Mouse (Mus musculus): ENCODE measurements around the gene Ispd. TPM values are rescaled to one million over a fixed set of nuclear protein-coding genes. Genes with fewer than 3 reads are reported as not detected.

Gene Ispd
- polyA plus RNA-seq, 1 experiment from 2014 or later = 12.7 TPM

- ATAC-seq (ENCODE audit: insufficient number of reproducible peaks, insufficient read depth, low FRiP score, low TSS enrichment, low read depth) = peak; percentile 15; the same call in 1 of the 2 replicates
- H3K9me3 ChIP-seq = no peaks in the 10 kb centered on the region
- H3K4me2 ChIP-seq = no peak overlapping the region
- H3K4me3 ChIP-seq = no peak overlapping the region
- H3K4me1 ChIP-seq = no peaks in the 10 kb centered on the region
- WGBS = 90% methylated on average over 4 of the region's 4 CpGs
- no peak overlapping the region for H3K27ac ChIP-seq
- no peaks in the 10 kb centered on the region for H3K36me3 ChIP-seq
- no peak overlapping the region for H3K9ac ChIP-seq
- no peaks in the 10 kb centered on the region for H3K27me3 ChIP-seq
Observed at GRCm38 (mm10) chr12:36678220-36678619, 297.0 kb downstream of the Ispd start.

- H3K4me1 ChIP-seq = no peaks in the 10 kb centered on the region
- ATAC-seq (ENCODE audit: insufficient number of reproducible peaks, insufficient read depth, low FRiP score, low TSS enrichment, low read depth) = no peak
- H3K9ac ChIP-seq = no peak overlapping the region
- H3K27me3 ChIP-seq = no peaks in the 10 kb centered on the region
- H3K9me3 ChIP-seq = no peaks in the 10 kb centered on the region
- H3K4me3 ChIP-seq = no peak overlapping the region
- H3K27ac ChIP-seq = no peak overlapping the region
- H3K4me2 ChIP-seq = no peak overlapping the region
- H3K36me3 ChIP-seq = no peaks in the 10 kb centered on the region
- 88% methylated on average over 2 of the region's 2 CpGs for WGBS
Observed at GRCm38 (mm10) chr12:36680883-36681505, 299.7 kb downstream of the Ispd start.

- WGBS = 78% methylated on average over 6 of the region's 6 CpGs
- H3K27ac ChIP-seq = no peak overlapping the region
- H3K4me2 ChIP-seq = no peak overlapping the region
- H3K4me1 ChIP-seq = no peaks in the 10 kb centered on the region
- no peaks in the 10 kb centered on the region for H3K27me3 ChIP-seq
- H3K36me3 ChIP-seq = no peaks in the 10 kb centered on the region
- ATAC-seq (ENCODE audit: insufficient number of reproducible peaks, insufficient read depth, low FRiP score, low TSS enrichment, low read depth) = no peak
- H3K9ac ChIP-seq = no peak overlapping the region
- H3K4me3 ChIP-seq = no peak overlapping the region
- H3K9me3 ChIP-seq = no peaks in the 10 kb centered on the region
Observed at GRCm38 (mm10) chr12:36681779-36682178, 300.5 kb downstream of the Ispd start.

GRCm38 (mm10) chr12:36694072-36694471 lies 312.8 kb downstream of the Ispd start:
- WGBS = 56% methylated on average over 2 of the region's 2 CpGs
- H3K9ac ChIP-seq = no peak overlapping the region

GRCm38 (mm10) chr12:36704380-36704779 lies 323.1 kb downstream of the Ispd start:
- Histone ChIP-seq H3K9me3 (no peaks in the 10 kb centered on the region), H3K27ac (no peak overlapping the region), H3K36me3 (no peaks in the 10 kb centered on the region), H3K27me3 (no peaks in the 10 kb centered on the region), H3K9ac (no peak overlapping the region), H3K4me3 (no peak overlapping the region), H3K4me2 (no peak overlapping the region), H3K4me1 (no peaks in the 10 kb centered on the region)
- no peak for ATAC-seq (ENCODE audit: insufficient number of reproducible peaks, insufficient read depth, low FRiP score, low TSS enrichment, low read depth)
- WGBS = 39% methylated on average over 1 of the region's 1 CpGs

More at GRCm38 (mm10) chr12:36694072-36694471, 312.8 kb downstream of the Ispd start:
- no peaks in the 10 kb centered on the region for H3K27me3 ChIP-seq
- H3K4me3 ChIP-seq = no peak overlapping the region
- no peaks in the 10 kb centered on the region for H3K9me3 ChIP-seq
- H3K27ac ChIP-seq = no peak overlapping the region
- no peak overlapping the region for H3K4me2 ChIP-seq
- no peak for ATAC-seq (ENCODE audit: insufficient number of reproducible peaks, insufficient read depth, low FRiP score, low TSS enrichment, low read depth)
- no peaks in the 10 kb centered on the region for H3K36me3 ChIP-seq
- H3K4me1 ChIP-seq = no peaks in the 10 kb centered on the region

GRCm38 (mm10) chr12:36708810-36709209 lies 327.6 kb downstream of the Ispd start:
- Histone ChIP-seq H3K4me1 (0 out of 2 replicates have a peak, but pooled peaks cover 2% of the 10 kb centered on the region), H3K9ac (no peak overlapping the region), H3K27ac (no peak overlapping the region), H3K4me3 (no peak overlapping the region), H3K4me2 (no peak overlapping the region), H3K9me3 (no peaks in the 10 kb centered on the region), H3K27me3 (no peaks in the 10 kb centered on the region), H3K36me3 (no peaks in the 10 kb centered on the region)
- no peak for ATAC-seq (ENCODE audit: insufficient number of reproducible peaks, insufficient read depth, low FRiP score, low TSS enrichment, low read depth)
- 62% methylated on average over 1 of the region's 1 CpGs for WGBS

- no peak for ATAC-seq (ENCODE audit: insufficient number of reproducible peaks, insufficient read depth, low FRiP score, low TSS enrichment, low read depth)
- 0 out of 2 replicates have a peak overlapping the region, but pooled peaks have one; percentile 27 for H3K9ac ChIP-seq
- 16% methylated on average over 17 of the region's 17 CpGs for WGBS
Observed at GRCm38 (mm10) chr12:36713866-36714662, 332.8 kb downstream of the Ispd start.

GRCm38 (mm10) chr12:36717526-36717925 lies 336.3 kb downstream of the Ispd start:
- ATAC-seq (ENCODE audit: insufficient number of reproducible peaks, insufficient read depth, low FRiP score, low TSS enrichment, low read depth) = no peak
- Histone ChIP-seq H3K9me3 (no peaks in the 10 kb centered on the region), H3K4me3 (no peak overlapping the region), H3K4me1 (peaks cover 17% of the 10 kb centered on the region), H3K27ac (no peak overlapping the region), H3K4me2 (no peak overlapping the region), H3K27me3 (0 out of 2 replicates have a peak, but pooled peaks cover 5% of the 10 kb centered on the region), H3K36me3 (no peaks in the 10 kb centered on the region), H3K9ac (no peak overlapping the region)
- 33% methylated on average over 5 of the region's 5 CpGs for WGBS

More at GRCm38 (mm10) chr12:36713866-36714662, 332.8 kb downstream of the Ispd start:
- peaks cover 13% of the 10 kb centered on the region; the same call in 1 of the 2 replicates for H3K4me1 ChIP-seq
- peak overlapping the region; percentile 27 for H3K4me3 ChIP-seq
- H3K27ac ChIP-seq = no peak overlapping the region
- H3K4me2 ChIP-seq = peak overlapping the region; percentile 57
- H3K9me3 ChIP-seq = no peaks in the 10 kb centered on the region
- no peaks in the 10 kb centered on the region for H3K36me3 ChIP-seq
- 0 out of 2 replicates have a peak, but pooled peaks cover 5% of the 10 kb centered on the region for H3K27me3 ChIP-seq

- Histone ChIP-seq H3K9me3 (no peaks in the 10 kb centered on the region), H3K4me1 (peaks cover 17% of the 10 kb centered on the region), H3K4me2 (no peak overlapping the region)
Observed at GRCm38 (mm10) chr12:36718417-36718816, 337.2 kb downstream of the Ispd start.

GRCm38 (mm10) chr12:36719074-36719473 lies 337.8 kb downstream of the Ispd start:
- 28% methylated on average over 3 of the region's 3 CpGs for WGBS
- Histone ChIP-seq H3K4me3 (no peak overlapping the region), H3K36me3 (no peaks in the 10 kb centered on the region), H3K9ac (no peak overlapping the region), H3K27ac (no peak overlapping the region), H3K27me3 (0 out of 2 replicates have a peak, but pooled peaks cover 5% of the 10 kb centered on the region), H3K4me1 (peaks cover 14% of the 10 kb centered on the region), H3K4me2 (no peak overlapping the region), H3K9me3 (no peaks in the 10 kb centered on the region)
- ATAC-seq (ENCODE audit: insufficient number of reproducible peaks, insufficient read depth, low FRiP score, low TSS enrichment, low read depth) = no peak

More at GRCm38 (mm10) chr12:36718417-36718816, 337.2 kb downstream of the Ispd start:
- no peaks in the 10 kb centered on the region for H3K36me3 ChIP-seq
- WGBS = 56% methylated on average over 2 of the region's 2 CpGs
- H3K4me3 ChIP-seq = no peak overlapping the region
- no peak for ATAC-seq (ENCODE audit: insufficient number of reproducible peaks, insufficient read depth, low FRiP score, low TSS enrichment, low read depth)
- no peak overlapping the region for H3K9ac ChIP-seq
- H3K27me3 ChIP-seq = 0 out of 2 replicates have a peak, but pooled peaks cover 5% of the 10 kb centered on the region
- H3K27ac ChIP-seq = no peak overlapping the region

GRCm38 (mm10) chr12:36720779-36721178 lies 339.5 kb downstream of the Ispd start:
- H3K4me1 ChIP-seq = peaks cover 14% of the 10 kb centered on the region
- WGBS = 41% methylated on average over 3 of the region's 3 CpGs
- 0 out of 2 replicates have a peak, but pooled peaks cover 5% of the 10 kb centered on the region for H3K27me3 ChIP-seq
- H3K36me3 ChIP-seq = no peaks in the 10 kb centered on the region
- H3K4me2 ChIP-seq = no peak overlapping the region
- peak overlapping the region; percentile 11; the same call in 1 of the 2 replicates for H3K27ac ChIP-seq
- no peaks in the 10 kb centered on the region for H3K9me3 ChIP-seq
- H3K4me3 ChIP-seq = no peak overlapping the region
- no peak overlapping the region for H3K9ac ChIP-seq
- no peak for ATAC-seq (ENCODE audit: insufficient number of reproducible peaks, insufficient read depth, low FRiP score, low TSS enrichment, low read depth)

All from embryonic facial prominence, embryonic 13.5 days (tissue).